Mouse (Mus musculus): ENCODE measurements around the gene Myh9.
A peak's percentile ranks its signal among the peaks of the same experiment; 100 is the strongest.
"Not testable (repeated sequence)": the region's sequence is repeated elsewhere in the genome, so short reads cannot be mapped to it uniquely, and the experiment has no call there.

The Myh9 gene

DNA sequence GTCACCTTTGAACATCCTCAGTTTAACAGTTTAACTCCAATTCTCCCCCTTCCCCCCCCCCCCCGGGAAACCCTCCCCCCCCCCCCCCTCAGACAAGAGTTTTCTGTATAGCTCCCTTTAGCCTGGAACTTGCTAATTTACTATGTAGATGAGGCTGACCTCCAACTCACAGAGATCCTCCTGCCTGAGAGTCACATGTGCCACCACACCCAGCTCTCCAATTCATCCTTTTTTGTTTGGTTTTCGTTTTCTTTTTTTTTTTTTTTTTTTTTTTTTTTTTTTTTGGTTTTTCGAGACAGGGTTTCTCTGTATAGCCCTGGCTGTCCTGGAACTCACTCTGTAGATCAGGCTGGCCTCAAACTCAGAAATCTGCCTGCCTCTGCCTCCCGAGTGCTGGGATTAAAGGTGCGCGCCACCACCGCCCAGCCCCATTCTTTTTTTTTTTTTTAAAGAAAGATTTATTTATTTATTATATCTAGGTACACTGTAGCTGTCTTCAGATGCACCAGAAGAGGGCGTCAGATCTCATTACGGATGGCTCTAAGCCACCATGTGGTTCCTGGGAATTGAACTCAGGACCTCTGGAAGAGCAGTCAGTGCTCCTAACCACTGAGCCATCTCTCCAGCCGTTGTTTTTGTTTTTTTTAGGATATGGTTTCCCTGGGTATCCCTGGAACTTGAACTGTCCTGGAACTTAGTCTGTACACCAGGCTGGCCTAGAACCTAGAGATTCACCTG, 25.4 kb upstream of the Myh9 start:
- not testable (repeated sequence) for DNase-seq

DNA sequence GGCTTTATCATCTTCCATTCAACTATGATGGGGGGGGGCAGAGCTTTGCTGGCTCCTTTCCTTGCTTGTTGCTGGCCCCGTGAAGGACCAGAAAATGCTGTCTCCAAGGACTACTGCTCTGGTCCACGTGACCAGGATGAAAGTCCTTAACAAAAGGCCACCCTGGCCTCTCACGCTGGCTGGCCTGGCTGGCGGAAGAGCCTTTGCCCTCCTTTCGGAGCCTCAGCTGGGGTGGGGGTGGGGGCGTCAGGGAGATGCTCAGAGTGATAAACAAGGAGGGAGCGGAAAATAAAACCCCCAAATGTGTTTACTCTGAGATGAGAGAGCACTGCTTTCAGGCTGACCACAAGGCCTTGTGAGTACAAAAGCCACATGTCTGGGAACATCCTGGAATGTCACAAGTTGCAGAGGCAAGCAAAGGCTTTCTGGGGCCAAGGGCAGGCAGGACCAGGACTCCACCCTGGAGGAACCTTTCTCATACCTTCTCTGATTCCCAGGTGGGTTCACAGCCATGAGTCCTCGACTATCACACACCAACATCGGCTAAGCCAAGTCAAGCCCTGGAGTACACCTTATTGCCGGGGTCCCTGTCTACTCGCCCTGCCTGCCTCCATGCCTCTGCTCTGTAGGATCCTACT, 24.7 kb upstream of the Myh9 start:
- no peak for DNase-seq

DNA sequence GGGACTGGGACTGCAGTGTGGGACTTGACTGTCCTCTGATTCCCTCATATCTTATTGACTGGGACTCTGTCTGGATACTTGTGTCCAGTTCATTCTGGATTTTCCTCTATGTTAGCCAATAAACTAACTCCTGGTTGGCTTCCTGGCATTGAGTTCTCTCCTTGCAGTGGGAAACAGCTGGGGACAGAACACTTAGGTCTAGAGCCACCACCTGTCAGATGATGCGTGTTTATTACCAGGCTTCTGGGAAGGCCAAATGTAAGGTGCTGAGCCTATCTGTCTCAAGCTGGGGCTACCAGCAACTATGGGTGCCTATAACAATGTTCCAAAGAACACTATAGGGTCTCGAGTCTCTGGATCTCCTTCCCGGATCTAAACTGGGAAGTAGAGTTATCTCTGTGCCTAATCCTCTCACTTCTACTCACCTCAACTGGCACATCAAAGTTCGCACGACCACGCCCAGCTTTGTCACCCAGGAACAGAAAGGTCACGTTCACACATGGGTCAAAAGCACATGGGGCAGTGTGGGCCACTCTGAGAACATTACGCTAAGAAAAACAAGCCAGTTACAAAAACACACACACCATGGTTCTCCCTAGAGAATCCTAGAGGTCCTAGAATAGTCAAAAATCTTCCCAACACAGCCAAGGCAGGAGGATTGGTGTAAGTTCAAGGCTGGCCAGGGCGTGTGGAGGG, 22.2 kb upstream of the Myh9 start:
- no peak for DNase-seq

DNA sequence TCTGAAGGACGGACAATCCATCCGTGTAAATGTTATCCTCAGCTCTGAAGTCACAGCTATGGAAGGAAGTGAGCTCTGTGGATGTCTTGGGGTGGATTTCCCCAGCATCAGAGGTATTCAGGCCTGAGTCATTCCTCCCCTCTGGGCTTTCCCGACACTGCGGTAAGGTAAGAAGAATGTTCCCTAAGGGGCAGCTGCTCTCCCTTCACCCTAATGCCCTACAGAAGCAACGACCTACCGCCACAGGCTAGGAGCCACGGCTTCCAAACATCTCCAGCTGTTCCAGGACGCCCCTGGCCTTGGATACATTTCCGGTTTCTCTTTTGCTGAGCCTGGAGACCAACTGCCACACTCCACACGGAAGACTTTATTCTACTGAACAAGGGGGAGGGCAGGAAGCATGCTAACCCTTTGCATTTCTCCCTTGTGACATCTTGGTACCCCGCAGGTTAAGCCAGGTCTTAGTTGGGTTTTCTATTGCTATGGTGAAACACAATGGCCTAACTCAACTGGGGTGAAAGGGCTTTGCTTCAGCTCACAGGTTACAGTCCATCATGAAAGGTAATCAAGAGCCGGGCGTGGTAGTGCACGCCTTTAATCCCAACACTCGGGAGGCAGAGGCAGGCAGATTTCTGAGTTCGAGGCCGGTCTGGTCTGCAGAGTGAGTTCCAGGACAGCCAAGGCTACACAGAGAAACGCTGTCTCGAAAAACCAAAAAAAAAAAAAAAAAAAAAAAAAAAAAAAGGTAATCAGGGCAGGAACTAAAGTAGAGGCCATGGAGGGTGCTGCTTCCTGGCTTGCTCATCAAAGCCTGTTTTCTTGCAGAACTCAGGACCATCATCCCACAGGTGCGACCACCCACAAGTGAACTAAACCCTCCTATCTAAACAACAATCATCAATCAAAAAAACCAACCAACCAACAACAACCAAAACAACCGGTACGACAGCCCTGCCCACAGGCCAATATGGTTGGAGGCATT, 21.3 kb upstream of the Myh9 start:
- DNase-seq = no peak

DNA sequence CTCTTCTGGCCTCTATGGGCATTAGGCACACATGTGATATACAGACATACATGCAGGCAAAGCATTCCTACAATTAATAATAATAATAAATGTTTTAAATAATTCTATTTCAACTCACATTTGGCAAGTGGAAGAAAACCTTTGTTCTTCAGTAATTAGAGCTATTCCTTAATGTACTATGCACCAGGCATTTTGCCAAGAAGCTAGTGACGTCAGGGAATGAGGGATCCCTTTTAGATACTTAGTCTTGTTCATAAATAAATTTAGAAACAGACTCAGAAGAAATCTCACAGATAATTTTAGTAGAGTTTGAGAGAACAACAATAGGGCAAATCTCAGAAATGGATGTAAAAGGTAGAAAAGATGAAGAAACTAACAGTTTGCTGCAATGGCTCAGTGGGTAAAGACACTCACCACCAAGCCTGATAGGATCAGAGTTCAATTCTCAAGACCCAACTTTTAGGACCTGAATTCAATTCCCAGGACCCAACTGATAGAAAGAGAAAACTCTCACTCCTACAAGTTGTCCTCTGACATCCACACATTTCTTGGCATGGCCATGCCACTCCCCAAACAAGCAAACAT, 18.2 kb upstream of the Myh9 start:
- no peak for DNase-seq

DNA sequence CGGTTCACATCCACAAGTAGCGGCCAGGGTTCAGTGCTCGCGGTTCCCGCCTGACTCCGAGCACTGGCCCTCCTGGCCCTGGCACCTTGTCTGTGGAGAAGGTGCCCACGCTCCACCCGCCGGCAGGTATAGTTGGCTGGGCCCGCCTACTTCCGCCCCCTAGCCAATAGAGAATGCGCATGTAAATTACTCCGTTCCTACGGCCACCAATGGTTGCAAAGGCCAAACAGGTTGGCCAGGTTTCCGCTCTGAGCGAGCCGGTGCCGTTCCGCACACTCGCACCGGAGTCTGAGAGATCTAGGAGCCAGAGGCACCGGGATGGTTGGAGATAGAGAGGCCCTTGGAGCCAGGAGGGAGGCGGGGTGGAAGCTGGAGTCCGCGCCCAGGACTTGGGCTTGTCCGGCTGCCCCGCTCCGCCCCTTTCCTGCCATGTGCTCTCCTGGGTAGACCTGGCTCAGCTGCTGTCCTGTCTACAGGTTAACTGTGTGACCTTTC, 15.7 kb upstream of the Myh9 start:
- peak; percentile 90 to 93 for DNase-seq

DNA sequence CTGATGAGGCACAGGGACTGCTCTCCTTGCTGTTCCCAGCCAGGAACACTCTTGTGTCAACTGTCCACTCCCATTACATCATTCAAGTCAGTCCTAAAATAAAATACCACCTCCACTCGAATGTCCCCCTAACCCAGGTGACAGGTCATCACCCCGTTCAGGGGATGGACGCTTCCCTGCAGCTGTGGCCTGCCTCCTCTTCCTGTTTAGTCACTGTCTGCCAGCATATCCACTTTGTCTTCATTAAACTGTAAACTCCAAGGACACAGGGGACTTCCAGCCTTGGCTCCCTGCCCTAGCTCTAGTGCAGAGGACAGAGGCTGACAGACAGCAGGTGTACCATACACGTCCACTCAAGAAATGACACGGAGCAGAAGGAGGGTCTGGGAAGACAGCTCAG, 14.6 kb upstream of the Myh9 start:
- peak in 1 of 2 experiments; percentile 33 for DNase-seq

DNA sequence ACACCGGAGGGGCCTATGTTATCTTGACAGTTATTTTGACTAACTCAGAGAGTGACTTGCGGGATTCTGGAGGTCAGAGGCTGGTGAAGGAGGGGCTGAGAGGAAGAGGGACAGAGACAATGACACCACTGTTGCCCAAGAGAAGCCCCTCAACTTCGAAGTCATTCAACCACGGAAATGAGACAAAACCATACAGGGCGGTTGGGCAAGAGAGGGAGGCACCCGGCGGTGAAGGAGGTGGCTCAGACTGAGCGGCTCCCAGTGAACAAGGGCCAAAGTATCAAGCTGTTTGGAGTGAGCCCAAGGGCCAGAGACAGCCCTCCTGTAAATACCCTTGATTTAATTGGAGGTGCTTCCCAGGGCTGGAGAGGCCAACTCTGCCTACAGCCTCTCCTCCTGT, 13.3 kb upstream of the Myh9 start:
- DNase-seq = no peak

DNA sequence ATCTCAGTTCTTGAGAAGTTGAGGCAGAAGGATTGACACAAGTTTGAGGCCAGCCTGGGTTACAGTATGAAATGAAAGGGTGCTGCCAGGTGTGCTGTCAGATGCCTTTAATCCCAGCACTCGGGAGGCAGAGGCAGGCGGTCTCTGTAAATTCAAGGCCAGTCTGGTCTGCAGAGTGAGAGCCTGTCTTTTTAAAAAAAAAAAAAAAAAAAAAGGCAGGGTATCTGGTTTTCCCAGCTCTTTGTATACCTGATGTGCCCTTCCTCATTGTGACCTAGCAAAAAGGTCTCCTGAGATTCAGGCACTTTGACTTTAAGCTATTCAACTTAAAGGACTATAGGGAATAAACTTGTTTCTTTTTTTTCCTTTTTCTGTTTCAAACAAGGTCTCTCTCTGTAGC, 10.0 kb upstream of the Myh9 start:
- no peak for DNase-seq

DNA sequence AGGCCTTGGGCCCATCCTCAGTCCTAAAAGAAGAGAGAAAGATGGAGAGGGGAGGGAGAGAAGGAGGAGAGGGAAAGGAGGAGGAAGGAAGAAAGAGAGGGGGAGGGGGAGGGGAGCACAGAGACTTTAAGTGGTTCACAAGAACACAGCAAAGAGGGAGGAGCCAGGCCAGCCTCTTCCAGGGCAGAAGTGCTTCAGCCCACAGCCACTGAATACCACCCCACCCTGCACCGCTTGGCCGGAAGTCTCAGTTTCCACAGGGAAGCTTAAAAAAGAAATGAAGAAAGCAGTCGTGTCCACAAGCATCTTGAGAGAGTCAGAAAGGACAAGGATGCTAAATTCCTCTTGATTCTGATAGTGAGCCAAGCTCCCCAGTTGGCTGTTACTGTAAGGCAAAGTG, 9.2 kb upstream of the Myh9 start:
- no peak for DNase-seq

DNA sequence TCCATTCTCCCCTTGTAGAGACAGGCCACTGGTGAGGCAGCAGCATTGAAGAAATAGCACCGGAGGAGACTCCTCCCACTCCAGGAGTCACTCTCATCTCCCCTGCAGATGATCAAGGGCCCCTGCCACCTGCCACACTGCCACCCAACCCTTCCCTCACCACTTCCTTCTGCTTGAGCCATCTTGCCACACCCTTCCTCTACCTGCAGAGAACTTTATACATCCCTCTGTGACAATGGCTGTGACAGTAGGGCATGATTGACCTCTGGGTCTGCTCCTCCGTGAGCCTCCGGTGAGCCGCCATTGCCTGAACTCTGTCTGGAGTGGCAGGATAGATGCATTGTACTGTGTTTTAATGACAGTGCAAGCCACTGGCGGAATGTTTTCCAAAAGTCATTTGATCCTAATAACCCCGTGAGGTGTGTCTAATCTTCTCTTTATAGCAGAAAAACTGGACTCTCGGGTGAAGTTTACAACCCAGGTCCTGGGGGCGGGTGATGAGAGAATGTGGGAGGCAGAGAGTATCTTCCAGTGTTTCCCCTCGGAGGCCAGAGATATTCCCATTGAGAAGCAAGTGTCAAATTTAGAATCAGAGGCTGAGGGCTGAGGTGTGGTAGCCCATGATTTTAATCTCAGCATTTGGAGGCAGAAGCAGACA, 7.7 kb upstream of the Myh9 start:
- no peak for DNase-seq

DNA sequence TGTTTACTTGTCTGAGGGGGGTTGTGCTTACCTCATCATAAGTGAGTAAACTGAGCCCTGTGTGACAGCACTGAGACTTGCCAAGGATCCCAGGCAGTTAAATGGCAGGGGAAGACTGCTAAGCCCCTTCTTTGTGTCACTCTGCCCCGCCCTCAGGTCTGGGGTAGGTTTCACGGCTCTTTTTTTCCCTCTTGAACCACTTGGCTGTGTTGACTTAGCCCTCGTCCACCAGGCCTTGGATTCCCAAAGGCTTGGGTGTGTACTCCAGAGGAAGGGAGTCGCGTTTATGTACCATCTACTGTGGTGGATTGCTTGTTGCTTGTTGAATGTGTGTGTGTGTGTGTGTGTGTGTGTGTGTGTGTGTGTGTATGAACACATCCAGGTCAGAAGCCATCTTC, 7.1 kb upstream of the Myh9 start:
- DNase-seq = no peak

DNA sequence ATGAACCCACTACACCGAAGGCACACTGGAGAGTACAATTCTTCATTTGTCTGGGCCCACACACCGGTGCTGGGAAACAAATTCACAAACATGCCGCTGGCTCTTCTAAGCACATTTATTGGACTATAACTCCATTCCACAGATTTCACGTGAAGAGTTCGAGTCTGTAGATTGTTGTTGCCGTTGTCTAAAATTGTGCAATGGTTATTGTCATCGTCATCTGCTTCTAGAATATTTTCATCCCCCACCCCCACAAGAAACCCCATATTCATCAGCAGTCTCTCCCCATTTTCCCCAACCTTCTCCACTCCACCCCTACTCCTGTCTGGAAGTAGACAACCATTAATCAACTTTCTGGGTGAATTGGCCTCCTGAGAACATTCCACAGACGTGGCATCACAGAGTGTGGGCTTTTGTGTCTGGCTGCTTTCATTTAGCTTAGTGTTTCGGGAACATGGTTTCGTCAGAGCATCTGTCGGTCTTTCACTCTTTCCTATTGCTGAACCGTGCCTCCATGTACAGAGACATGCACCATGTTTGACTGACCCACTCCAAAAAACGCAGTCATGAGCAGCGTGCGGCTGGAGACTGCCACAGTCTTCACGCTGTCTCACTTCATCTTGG, 6.6 kb upstream of the Myh9 start:
- no peak for DNase-seq

DNA sequence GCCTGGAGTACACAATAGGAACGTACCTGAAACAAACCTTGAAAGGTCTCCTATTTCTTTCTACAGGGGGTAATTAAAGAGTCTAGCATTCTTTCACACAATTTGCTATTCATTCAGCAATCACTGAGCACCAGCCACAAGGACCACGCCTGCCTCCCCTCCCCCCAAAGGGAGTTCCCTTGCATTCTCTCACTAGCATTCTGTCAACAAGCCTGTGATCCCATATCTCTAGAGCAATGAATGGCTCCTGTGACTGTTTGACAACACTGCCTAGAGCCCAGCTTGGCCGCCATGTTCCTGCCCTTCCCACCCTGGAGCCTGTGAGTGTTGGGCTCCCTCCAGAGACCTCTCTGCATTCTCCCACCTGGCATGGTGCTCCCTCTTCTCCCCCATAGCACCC, 5.9 kb upstream of the Myh9 start:
- no peak for DNase-seq

DNA sequence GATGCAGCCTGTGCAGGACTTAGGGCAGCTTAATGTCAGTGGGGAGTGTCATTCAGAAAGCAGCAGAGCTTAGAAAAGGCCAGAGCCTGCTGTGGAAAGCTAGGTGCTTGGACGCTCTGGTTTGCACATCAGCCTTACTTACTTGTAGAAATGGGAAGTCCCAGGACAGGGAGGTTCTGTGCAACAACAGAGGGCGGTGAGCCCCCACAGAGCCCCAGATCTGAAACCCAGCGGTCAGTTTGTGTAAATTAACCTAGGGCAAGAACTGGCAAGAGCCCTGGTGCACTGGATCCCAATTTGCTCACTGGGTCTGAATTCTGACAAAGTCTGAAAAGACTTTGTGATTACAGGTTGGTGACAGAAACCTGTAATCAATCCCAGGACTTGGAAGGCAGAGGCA, 5.1 kb upstream of the Myh9 start:
- DNase-seq = no peak

DNA sequence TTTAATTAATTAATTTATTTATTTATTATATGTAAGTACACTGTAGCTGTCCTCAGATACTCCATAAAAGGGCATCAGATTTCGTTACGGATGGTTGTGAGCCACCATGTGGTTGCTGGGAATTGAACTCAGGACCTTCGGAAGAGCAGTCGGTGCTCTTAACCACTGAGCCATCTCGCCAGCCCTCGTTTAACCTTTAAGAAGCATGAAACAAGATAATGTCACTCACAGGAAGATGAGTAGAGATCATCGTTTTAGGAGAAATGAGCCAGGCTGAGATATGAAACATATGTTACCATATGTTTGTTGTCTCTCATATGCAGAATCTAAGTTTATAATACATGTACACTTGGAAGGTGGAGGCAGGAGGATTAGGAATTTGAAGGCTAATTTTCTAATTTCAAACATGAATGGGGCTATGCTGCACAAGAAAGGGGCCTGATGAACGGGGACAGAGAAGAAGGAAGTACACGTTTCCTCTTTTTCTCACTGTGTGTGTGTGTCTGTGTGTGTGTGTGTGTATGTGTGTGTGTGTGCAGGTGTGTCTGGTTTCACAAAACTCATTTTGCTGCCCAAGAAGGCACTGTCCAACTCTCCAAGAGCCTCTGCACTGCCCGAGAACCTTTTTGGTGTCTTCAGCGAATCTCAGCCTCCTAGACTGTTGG, 4.1 kb upstream of the Myh9 start:
- not testable (repeated sequence) for DNase-seq

DNA sequence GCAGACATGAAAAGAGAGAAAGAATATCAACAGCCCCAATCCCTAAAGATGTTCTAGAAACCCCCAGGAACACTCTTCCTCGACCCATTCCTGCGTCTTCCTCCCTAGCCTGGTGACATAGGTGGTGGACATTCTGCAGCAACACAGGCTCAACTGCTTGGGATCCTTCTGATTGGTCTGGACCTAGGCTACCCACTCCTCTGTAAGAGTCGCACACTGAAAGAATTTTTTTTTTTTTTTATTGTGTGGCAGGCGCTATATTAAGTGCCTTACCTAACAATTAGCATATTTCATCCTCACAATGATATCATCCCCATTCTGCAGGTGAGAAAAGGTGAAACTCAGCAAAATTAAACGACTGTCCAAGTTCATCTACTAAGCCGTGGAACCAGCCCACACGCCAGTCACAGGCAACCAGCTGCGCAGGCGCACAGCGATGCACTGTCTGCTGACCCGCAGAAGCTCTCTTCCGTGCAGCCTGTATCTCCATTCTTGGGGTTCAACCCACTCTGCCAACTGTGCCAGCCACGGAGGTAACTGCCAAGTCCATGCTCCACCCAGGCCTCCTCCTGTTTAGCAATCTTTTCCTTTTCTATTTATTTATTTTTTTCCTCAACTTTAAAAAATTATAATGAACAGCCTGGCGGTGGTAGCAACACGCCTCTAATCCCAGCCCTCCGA, 3.1 kb upstream of the Myh9 start:
- DNase-seq = peak in 1 of 2 experiments; percentile 32

DNA sequence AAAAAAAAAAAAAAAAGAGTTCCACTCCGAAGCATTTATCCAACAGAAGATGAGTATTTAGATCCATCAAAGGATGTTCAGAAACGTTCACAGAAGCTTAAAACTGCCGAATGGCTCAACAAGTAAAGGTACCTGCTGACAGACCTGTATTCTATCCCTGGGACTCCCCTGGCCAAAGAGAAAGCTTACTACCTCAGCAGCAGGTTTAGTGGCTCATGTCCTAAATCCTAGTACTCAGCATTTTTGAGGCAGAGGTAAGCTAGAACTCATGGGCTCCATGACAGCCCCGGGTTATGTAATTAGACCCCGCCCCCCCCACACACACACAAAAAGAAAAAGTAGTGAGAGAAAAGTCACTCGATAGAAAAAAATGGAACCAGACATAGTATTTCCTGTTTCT, 2.1 kb upstream of the Myh9 start:
- no peak for DNase-seq

DNA sequence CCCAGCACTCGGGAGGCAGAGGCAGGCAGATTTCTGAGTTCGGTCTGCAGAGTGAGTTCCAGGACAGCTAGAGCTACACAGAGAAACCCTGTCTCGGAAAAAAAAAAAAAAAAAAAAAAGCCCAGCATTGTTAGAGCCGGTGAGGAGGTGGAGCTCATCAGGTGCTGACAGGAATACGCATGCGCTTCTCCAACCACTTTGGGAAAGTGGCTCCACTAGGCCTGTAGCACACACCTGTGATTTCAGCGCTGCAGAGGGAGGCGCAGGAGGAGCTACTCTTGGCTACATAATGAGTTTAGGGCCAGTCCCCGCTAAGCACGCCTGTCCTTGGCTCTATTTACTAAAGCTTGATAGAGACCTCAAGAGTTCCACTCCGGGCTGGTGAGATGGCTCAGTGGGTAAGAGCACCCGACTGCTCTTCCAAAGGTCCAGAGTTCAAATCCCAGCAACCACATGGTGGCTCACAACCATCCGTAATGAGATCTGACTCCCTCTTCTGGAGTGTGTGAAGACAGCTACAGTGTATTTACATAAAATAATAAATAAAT, 1.6 kb upstream of the Myh9 start:
- DNase-seq = not testable (repeated sequence)

DNA sequence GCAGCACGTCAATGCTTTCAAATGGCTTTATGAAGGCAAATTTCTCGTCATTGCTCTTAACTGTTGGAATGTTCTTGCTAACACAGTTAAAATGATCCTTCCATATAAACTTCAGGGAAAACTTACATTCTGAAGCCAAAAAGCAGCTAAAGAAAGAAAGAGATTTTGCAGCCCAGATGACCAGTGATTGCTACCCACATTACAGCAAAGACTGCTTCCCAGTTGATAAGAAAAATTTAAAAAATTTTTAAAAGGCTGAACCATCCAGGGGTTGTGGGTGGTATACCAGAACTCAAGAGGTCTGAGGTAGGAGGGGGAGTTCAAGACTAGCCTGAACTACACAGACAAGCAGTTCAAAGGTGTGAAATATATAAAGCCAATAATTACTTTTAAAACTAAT, 1.1 kb upstream of the Myh9 start:
- DNase-seq = no peak
